Mouse (Mus musculus) gonadal fat pad, adult 2 months (tissue): ENCODE data around the gene Eif3g. TPM values are rescaled to one million over a fixed set of nuclear protein-coding genes. Genes with fewer than 3 reads are reported as not detected.
A peak's percentile ranks its signal among the peaks of the same experiment; 100 is the strongest.

Experiments used
- DNase-seq: peaks from one replicate; pipeline ENCODE4 v3.0.0-alpha.2; 2012; ENCODE audit warnings: low read depth
- polyA plus RNA-seq: library from polyadenylated mRNA; depleted of rRNA; stranded (reverse); fragments of >200 nt; gene quantifications from 2 replicates; pipeline ENCODE4 v1.2.3, GENCODE M21; 2012

Gene Eif3g
- polyA plus RNA-seq, 1 experiment = 128 TPM

- DNase-seq = no peak
Observed at GRCm38 (mm10) chr9:20888386-20888765, 10.0 kb downstream of the Eif3g start.

GRCm38 (mm10) chr9:20887704-20888385 lies 10.6 kb downstream of the Eif3g start, which contains the start of gene Ppan:
TSS of gene Ppan (plus strand) at chr9:20888175.
- no peak for DNase-seq

GRCm38 (mm10) chr9:20887191-20887590 lies 11.2 kb downstream of the Eif3g start:
- no peak for DNase-seq

GRCm38 (mm10) chr9:20886563-20886962 lies 11.9 kb downstream of the Eif3g start:
- DNase-seq = no peak

- DNase-seq = no peak
Observed at GRCm38 (mm10) chr9:20879097-20879792, 19.2 kb downstream of the Eif3g start, which contains the start of gene Angptl6. TSS of gene Angptl6 (minus strand) at chr9:20879727.

GRCm38 (mm10) chr9:20878710-20879065 lies 19.7 kb downstream of the Eif3g start:
- DNase-seq = no peak

GRCm38 (mm10) chr9:20878041-20878709 lies 20.2 kb downstream of the Eif3g start:
- DNase-seq = peak; percentile 88

GRCm38 (mm10) chr9:20877118-20878040 lies 21.0 kb downstream of the Eif3g start:
- no peak for DNase-seq

GRCm38 (mm10) chr9:20876318-20877117 lies 21.9 kb downstream of the Eif3g start:
- no peak for DNase-seq

GRCm38 (mm10) chr9:20875021-20875790 lies 23.2 kb downstream of the Eif3g start:
- no peak for DNase-seq

GRCm38 (mm10) chr9:20873521-20873920 lies 24.9 kb downstream of the Eif3g start:
- no peak for DNase-seq

GRCm38 (mm10) chr9:20872991-20873390 lies 25.4 kb downstream of the Eif3g start:
- no peak for DNase-seq

- DNase-seq = no peak
Observed at GRCm38 (mm10) chr9:20870211-20871173, 27.9 kb downstream of the Eif3g start.

- DNase-seq = no peak
Observed at GRCm38 (mm10) chr9:20869246-20869645, 29.2 kb downstream of the Eif3g start.

- DNase-seq = no peak
Observed at GRCm38 (mm10) chr9:20868448-20869001, 29.9 kb downstream of the Eif3g start, which contains the start of gene A230050P20Rik. TSS of gene A230050P20Rik (plus strand) at chr9:20868642.

- DNase-seq = no peak
Observed at GRCm38 (mm10) chr9:20866879-20867278, 31.5 kb downstream of the Eif3g start.

- no peak for DNase-seq
Observed at GRCm38 (mm10) chr9:20862225-20862624, 36.2 kb downstream of the Eif3g start.

- no peak for DNase-seq
Observed at GRCm38 (mm10) chr9:20861821-20862220, 36.6 kb downstream of the Eif3g start.
